Mouse (Mus musculus): ENCODE results near the gene Sema6d.
"Not testable (repeated sequence)": the region's sequence is repeated elsewhere in the genome, so short reads cannot be mapped to it uniquely, and the experiment has no call there.

The Sema6d gene

DNA sequence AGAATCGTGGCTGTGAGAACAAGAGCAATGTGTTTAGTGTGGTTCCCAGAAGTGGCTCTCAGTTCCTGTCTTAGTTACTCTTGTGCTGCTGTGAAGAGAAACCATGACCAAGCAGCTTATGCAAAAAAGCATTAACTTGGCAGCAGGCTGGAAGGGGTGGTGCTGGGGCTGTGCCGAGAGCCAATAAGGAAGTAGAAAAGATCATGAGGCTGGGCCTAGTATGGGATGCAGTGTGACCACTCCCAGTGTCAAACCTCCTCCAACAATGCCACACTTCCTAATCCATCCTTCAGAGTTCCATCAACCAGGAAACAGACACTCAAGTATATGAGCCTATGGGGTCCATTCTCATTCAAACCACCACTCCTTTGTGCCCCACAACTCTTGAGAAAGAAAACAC, 199.6 kb downstream of the Sema6d start:
- no peak for DNase-seq (ENCODE audit: low spot score in 2 of 2)

DNA sequence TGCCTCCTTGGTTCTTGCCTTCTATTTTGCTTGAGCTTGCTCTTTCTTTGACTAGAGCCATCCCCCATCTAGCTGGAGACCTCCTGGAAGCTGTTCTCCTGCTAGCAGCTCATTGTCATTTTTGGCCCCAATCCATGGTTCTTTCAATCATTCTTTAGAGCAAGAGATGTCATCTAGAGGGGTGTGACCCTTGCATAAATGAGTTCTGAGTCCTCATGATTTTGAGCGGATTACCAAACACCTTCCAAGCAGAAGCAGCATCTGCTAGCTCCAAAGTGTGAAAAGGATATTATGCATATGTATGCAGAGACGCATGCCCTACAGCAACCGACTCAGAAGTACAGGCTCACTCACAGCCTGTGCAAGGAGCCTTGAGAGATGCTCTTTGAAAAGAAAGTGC, 201.4 kb downstream of the Sema6d start:
- DNase-seq (ENCODE audit: low spot score in 2 of 2), result peak; percentile 14 to 68

DNA sequence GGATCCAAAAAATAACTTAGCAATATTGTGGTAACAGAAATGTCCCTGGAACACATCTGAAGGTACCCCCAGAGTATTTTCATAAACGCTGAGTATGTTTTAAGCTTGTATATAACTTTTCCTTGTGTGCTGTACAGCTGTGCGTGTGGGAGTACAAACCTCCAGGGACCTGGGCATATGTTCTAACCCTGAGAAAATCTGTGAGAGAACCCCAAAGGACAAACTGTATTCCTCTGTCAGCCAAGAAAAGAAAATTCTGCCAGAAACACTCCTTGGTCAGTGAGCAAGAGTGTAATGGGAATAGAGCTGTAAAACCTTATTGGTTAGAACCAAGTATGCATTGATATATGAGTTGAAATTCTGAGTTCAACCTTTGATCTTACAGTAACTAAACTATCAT, 203.8 kb downstream of the Sema6d start:
- no peak for DNase-seq (ENCODE audit: low spot score in 2 of 2)

DNA sequence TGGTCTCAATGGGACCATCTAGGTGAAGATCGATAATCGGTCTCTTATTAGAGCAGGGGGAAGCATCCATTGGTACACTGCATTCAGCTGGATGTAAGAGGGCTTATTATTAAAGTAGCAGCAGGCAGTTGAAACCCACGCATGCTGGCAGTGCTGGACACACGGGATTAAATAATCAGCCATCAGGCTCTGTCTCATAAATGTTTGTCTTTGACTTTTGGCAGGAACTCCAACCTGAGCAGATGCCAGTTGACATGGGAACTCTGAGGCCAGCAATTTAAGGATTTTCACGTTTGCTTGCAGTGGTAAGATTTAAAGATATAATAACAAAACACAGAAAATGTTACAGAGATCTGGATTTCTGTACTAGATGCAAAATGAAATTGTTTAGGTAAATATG, 208.6 kb downstream of the Sema6d start:
- no peak for DNase-seq (ENCODE audit: low spot score in 2 of 2)

DNA sequence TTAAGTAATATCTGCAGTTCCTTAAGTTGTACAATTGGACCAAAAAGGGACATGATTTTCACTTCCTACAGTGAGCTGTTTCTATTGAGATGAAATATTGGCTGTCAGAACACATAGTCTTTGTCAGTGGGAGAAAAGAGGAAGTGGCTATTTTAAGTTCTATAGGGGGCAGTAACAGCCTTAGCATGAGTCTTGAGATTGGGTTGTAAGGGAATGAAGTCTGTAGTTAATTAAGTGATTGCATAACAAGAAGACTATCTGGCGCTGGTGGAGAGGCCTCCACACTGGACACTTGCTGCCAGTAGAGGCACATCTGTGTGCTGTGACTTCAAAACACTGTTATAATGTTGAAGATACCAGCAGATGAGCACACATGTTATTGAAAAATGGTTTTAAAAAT, 209.1 kb downstream of the Sema6d start:
- no peak for DNase-seq (ENCODE audit: low spot score in 2 of 2)

DNA sequence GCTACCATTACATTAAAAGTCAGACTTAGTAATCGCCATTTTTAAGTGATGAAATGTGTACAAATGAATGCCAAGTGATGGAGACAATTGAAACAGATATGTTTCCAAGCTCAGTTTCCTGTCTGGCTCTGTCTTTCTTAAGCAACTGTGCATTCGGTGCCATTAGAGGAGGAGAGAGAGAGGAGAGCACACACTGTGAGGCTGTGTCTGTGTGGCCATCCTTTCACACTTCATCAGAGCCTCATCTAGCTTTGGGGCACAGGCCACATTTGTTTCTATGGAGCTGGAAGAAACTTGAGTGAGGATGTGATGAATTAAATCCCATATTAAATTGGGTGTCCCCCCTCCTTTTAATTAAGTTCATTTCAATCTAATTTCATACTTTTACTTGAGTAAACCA, 218.8 kb downstream of the Sema6d start:
- DNase-seq (ENCODE audit: low spot score in 2 of 2), result no peak

DNA sequence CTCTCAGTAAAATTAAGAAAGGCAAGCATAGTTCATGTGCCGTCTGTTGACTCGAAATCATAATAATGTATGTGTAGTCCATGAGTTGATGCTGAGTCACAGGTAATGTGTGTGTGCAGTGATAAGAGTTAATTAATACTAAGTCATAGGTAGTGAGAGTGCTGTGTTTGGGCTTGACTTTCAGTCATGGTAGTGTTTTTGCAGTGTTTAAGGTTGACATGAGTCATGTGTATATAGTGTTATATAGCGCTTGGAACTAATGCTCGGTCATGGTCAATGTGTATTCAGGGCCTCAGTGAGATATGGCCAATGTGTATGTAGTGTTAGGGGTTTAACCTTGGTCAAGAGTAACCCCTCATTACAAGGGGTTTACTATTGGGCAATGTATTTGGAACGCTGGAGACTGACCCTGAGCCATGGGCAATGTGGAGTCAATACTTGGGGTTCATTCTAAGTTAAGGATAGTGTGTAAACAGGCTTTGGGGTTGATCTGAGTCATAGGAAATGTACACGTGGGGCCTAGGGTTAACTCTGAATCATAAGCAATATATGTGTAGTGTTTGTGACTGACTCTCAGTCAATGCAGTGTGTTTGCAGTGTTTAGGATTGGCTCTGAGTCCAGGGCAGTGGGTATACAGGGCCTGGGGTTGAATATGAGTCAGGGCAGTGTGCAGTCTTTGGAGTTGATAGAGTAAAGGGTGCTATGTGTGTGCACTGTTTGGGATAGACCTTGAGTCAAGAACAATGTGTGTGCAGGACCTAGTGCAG, 219.8 kb downstream of the Sema6d start:
- no peak for DNase-seq (ENCODE audit: low spot score in 2 of 2)

DNA sequence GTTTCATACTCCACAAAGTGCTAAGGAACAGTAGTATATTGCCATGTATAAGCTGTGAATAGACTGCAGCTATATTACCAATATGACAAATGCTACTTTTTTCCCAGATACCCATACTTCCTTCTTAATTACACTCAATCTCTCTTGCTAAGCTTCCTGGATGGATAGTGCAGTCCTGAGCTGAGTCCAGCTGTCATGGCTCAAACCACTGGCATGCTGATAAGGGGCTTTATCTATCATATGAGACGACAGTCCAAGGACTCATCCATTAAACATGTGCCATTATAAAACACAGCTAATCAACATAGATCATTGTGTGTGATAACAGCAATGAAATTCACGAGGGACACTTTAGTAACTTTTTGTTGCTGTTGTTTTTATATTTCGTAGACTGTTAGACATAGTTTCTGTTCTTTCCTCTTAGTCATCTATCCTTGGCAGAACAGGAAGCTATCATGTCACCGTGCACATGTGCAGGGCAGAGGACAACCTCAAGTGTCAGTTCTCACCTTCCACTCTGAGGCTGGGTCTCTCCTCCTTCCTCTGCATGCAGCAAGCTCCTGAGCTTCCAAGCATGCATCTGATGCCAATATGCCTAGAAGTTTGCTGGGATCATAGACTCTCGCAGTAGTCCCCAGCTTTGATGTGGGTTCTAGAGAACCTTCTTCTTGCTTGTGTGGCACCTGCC, 232.9 kb downstream of the Sema6d start:
- no peak for DNase-seq (ENCODE audit: low spot score in 2 of 2)

DNA sequence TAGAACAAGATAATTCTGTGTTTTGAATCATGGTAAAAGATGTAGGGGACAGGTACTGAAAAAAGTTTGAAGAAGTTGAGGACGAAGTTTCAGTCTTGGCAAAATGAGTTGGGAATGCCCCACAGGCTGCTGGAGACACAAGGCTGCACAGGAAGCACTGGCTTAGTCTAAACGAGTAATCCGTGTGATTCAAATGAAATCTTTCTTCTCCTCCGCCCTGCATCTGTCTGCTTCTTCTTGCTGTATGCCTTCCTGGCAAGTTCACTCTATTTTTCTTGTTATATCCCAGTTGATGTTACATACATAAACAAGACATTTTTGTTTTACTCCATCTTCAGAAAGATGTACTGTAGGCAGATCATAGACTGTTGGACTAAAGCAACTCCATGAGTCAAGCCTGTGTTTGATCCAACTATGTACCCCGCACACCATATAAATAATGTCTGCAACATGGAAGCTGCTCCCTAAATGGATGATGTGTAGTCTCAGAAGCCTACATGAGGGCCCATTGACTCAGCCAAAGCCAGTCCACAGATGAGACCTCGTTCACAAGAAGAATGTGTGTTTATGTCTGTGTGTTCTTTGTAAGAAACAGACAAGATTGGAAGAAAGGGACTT, 234.4 kb downstream of the Sema6d start:
- DNase-seq (ENCODE audit: low spot score in 2 of 2), result no peak

DNA sequence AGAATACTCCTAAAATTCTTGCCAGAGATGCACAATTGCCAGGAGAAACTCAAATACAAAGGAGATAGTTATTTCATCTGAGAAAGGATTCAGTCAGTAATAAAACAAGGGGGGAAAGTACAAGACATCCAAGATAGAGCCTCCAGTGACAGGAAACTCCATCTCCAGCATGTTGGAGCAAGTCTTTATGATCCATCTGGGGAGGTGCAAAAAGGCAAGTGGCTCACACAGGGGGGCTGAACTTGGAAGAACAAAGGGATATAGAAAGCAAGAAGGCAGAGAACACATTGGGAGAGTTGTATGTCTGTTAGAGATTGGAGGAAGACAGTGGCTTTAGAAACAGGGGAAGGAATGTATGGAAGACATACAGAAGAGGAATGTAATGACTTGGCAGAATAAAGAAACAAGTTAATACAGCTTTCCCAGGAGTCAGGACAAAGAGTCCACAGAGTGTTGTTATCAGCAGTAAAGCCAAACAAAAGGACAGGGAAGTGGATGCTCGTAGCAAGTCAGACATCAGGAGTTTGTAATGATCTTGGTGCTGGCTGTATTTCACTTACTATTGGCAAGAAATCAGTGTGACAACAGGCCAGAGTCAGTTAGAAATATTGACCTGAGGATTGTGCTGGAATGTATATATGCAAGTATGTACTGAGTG, 239.8 kb downstream of the Sema6d start:
- no peak for DNase-seq (ENCODE audit: low spot score in 2 of 2)

DNA sequence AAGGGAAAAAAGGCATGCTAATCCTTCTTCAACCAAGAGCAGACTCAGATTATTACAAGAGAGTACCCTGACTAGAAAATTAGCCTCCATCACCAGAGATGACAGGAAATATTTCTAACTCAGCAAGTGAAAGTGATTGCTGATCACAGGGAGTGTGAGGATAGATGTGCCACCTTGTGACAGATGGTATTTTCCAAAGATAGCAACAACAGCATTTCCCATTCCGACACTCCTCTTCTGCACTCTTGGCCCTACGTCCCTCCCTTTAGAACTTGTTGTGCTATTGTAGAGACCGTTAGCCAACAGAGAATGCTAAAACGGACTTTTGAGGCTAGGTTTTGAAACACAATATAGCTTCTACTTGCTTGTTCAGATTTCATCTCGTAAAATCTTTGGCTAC, 243.1 kb downstream of the Sema6d start:
- no peak for DNase-seq (ENCODE audit: low spot score in 2 of 2)

DNA sequence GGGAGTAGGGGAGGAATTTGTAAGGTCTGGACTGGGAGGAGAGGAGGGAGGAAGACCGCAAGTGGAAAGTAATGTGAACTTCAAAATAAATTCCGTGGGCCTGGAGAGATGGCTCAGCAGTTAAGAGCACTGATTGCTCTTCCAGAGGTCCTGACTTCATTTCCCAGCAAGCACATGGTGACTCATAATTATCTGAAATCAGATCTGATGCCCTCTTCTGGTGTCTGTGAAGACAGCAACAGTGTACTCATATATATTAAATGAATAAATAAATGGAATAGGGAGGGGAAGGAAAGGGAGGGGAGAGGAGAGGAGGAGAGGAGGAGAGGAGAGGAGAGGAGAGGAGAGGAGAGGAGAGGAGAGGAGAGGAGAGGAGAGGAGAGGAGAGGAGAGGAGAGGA, 244.9 kb downstream of the Sema6d start:
- not testable (repeated sequence) for DNase-seq (ENCODE audit: low spot score in 2 of 2)

DNA sequence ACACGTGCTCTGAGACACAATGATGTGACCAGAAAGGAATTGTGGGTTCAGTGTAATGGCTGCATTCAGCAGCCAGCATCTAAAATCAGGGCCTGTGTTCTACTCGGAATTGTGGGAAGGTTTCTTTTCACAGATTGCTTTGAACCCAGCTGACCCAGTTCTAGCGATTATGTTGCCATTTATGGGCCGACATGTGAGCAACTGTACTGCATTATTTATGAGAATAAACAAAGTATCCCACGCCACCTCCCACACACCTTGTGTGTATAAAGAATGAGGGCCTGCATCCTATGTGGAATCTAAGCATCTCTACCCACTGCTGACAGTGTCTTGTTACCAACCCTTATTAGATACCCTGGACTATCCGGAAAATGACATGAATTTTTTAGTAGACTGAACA, 248.5 kb downstream of the Sema6d start:
- DNase-seq (ENCODE audit: low spot score in 2 of 2), result peak in 1 of 2 experiments; percentile 44

DNA sequence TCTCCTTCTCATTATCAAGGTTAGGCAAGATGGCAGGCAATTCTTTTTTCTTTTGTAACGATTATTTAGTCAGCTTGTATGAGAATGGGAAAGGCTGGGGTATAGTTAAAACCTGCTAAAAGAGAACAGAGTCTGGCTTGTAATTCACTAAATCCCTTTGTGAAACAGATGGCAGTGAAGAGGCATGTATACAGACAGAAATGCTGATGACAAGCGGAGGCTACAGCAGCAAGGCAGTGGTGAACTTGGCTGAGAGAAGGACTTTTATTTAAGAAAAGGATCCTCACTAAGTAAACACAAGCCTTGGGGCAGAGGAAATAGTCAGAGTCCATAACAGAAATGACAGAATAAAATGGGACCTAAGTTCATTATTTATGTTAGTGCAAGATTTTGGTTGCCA, 264.4 kb downstream of the Sema6d start:
- DNase-seq (ENCODE audit: low spot score in 2 of 2), result no peak

DNA sequence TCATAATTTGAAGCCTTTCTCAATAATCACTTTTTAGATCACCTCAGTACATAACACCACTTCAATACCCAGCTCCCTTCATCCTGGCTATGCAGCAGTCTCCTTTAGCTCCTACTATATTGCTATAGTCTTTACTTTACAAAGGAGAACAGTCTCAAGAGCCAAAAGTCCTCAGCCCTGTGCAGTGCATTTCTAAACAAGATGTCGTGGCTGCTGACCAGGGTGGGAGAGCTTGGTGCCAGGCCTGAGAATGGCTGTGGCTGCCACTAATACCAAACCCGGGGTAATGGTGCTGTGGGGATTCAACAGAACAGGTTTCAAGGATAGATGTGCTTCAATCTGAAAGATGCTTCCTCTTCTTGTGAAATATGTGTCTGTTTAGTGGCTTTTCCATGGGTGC, 264.9 kb downstream of the Sema6d start:
- DNase-seq (ENCODE audit: low spot score in 2 of 2), result no peak

DNA sequence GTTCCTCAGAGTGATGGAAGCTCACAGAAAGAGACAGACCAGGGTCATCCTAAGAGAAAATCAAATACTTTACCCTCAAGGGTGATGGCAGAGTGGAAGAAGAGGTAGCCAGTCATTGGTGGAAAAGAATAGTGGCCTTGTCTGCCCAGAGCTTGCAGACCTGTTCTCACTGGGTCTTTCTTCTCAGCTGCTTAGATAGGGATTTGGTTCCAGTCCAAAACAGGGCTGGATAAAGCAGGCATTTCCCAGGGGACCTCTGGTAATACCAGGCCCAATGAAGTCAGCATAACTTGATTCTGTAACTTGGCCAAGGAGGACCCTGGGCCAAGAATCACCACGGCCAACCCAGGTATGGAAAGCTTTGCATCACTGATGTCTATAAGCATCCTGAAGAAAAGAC, 279.5 kb downstream of the Sema6d start:
- no peak for DNase-seq (ENCODE audit: low spot score in 2 of 2)

DNA sequence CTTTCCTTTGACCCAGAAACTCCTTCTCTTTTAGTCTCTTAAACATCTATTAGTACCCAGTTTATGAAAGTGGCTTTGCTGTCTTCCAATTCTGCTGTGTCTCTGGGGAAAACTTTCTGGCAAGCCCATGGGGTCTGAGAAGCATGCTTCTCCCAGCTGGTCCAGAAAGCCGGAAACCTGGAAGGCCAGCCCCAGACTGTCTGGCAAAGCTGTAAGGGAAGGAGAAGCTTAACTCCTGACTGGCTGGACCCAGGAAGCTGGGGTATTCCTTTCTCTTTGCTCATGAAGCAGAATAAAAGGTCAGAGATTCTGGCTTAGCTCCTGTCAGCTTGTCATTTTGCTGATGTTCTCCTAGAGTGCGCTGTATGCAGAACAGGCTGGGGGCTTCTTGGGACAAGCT, 280.2 kb downstream of the Sema6d start:
- DNase-seq (ENCODE audit: low spot score in 2 of 2), result no peak

DNA sequence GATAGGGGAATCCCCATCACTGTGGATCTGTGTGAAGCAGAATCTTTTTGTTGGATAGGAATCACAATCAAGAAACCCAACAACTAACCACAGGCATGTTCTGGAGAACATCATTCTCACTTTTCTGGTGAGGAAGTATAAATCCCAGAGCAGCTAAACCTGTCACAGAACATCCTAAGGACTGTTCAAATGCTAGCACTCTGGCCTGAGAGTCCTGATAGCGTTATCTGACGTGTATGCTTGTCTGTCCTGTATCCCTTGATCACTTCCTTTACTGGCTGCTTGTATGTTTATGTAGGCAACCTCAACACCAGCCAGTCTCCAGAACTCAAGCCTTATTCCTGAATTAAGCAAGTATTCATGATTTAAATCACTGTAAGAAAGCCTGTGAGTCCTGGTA, 281.6 kb downstream of the Sema6d start:
- DNase-seq (ENCODE audit: low spot score in 2 of 2), result no peak

DNA sequence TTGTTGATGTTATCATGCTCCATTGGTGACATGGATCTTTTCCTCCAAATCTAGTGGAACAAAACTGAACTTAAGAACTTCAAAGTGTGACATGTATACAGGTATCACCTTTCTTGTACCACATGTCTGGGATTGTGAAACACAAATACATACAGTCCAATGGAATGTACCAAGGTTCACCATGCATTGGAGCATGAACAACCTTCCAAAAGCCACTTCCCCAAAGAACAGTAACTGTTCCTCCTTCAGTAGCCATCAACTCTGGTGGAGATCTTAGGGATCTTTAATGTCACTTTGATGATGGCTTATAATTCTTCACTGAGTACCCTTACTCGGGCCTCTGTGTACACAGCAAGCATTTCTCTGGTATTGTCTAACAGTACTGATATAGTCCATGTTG, 295.3 kb downstream of the Sema6d start:
- DNase-seq (ENCODE audit: low spot score in 2 of 2), result no peak

DNA sequence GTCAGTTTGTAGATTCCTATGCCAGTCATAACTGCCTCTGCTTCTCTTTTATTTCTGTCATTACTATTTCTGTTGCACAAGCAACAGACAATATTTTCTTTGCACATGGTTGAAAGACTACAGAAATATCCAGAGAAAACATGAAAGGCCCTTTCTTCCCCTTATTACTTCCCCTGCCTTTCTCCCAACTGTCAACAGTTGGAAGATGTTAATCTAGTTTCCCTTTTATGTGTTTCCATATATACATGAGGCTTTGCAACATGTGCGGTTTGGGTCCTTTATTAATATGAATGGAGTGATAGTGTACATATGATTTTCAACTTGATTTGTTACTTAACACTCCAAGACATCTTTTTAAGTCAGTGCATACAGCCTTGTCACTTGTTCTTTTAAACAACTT, 296.0 kb downstream of the Sema6d start:
- no peak for DNase-seq (ENCODE audit: low spot score in 2 of 2)

DNA sequence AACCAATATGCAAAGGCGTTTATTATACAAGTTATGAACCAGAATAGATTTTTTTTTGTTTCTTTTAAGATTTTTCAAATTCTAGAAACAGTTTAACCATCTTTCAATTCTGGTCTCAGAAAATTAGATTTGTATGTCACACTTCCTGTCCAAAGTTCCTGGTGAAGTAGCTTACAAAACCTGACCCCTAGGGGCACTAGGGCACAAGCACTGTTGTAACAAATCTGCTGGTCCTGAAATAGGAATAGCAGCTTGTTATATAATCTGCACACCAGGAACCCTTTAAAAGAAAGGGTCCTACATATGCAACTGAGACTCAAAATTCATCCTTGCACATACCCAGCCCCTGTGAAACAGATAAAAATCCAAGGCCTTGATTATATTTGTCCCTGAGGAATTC, 298.5 kb downstream of the Sema6d start:
- no peak for DNase-seq (ENCODE audit: low spot score in 2 of 2)

DNA sequence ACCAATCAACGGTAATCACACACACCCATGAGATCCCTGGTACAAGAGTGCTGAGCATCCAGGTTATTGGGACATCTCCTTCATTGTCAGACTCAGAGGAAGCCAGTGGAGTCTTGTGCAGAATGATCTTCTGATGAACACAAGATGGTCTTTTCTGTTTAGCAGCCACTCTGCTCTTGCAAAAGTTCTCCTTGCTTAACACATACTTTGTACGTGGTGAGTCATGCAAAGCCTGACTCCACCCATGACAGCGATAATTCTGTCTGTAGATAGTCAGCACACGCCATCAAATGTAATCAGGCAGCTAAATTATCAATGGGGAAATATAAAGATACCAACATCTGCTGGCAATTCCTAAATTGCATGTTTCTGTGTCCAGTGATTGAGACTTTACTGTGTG, 307.0 kb downstream of the Sema6d start:
- DNase-seq (ENCODE audit: low spot score in 2 of 2), result no peak

DNA sequence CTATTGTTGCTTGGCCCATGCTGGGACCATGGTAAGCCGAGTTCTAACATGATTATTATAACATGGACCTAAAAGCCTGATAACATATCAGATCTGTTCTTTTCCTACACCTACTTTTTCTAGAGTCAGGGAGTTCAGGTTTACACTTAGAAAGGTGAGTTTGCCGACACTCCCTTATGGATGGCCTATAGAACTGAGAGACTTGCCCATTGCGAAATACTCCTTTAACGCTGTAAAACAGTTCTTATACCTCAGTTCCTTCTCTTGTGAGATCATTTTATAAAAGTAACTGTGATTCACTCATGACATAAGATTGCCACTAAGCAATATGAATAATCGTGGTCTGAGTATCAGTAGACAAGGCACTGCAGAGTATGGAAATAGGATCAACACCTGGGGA, 307.5 kb downstream of the Sema6d start:
- DNase-seq (ENCODE audit: low spot score in 2 of 2), result no peak
